Mouse (Mus musculus) testis, adult 2 months (tissue): ENCODE measurements around the gene Nrxn2.

ENCODE experiments used
- CTCF ChIP-seq: fragments of 200-500 bp; IDR thresholded peaks from 2 replicates; pipeline ENCODE4 v1.5.1; 2012; ENCODE audit warnings: low read depth, mild to moderate bottlenecking, inconsistent platforms, low read length, moderate library complexity; ENCODE audit not compliant: control insufficient read depth, insufficient read depth, insufficient replicate concordance
- POLR2A ChIP-seq: fragments of 200-500 bp; IDR thresholded peaks from 2 replicates; pipeline ENCODE4 v1.6.1; 2012; ENCODE audit warnings: low read depth, mild to moderate bottlenecking, inconsistent platforms, low read length, moderate library complexity; ENCODE audit not compliant: control insufficient read depth

GRCm38 (mm10) chr19:6454041-6454720 lies 35.6 kb downstream of the Nrxn2 start:
- TF ChIP-seq CTCF, result no peak
- no peak for TF ChIP-seq POLR2A
